Mouse (Mus musculus) layer of hippocampus, postnatal 25 days (tissue): Measurements from ENCODE around the gene Gm813. TPM values are rescaled to one million over a fixed set of nuclear protein-coding genes. Genes with fewer than 3 reads are reported as not detected.
"Not testable (repeated sequence)": the region's sequence is repeated elsewhere in the genome, so short reads cannot be mapped to it uniquely, and the experiment has no call there.

ENCODE experiments used
- DNase-seq, 2 experiments: peaks; one replicate each; pipeline ENCODE4 v3.0.0; 2022; ENCODE audit warnings: mixed read lengths in 2 of 2, low spot score in 1 of 2; ENCODE audit errors: extremely low spot score in 1 of 2
- total RNA-seq, 2 experiments: library from RNA; stranded (reverse); gene quantifications; 2 replicates each; pipeline ENCODE4 v1.2.3; 2021

Gm813 gene
- total RNA-seq: not detected

DNA sequence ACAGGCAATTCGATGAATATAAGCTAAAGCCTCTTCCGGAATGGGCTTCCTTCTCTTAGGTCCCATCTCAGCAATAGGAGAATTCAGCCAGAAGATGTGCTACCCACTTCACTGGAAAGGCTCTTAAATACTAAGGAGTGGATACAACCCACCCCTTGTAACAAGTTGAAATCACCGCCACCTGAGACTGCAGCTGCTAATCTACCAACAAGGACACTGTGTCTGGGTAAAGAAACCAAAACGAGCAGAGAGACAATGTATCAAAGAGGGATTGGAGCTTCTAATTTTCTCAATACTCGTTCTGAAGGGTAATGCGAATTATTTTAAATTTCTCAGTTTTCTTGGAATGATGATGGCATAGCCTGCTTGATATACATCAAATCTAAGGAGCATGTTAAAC lies at the start of gene Gm813:
Gene Gm813 (minus strand): TSS at position 101 of the 400 bp plus-strand sequence.
- no peak for DNase-seq

DNA sequence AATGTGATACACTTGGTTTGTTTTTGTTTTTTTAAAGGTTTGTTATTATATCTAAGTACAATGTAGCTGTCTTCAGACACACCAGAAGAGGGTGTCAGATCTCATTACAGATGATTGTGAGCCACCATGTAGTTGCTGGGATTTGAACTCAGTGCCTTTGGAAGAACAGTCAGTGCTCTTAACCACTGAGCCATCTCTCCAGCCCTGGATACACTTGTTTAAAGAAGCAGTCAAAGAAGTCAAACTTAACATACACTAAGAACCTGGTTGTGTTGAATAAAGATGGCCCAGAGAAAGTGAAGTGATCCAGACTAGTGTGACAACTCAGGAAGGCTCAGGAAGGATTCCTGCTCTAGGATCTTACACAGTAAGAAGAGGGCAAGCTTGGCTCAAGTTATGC lies 48.4 kb upstream of the Gm813 start:
- not testable (repeated sequence) for DNase-seq

DNA sequence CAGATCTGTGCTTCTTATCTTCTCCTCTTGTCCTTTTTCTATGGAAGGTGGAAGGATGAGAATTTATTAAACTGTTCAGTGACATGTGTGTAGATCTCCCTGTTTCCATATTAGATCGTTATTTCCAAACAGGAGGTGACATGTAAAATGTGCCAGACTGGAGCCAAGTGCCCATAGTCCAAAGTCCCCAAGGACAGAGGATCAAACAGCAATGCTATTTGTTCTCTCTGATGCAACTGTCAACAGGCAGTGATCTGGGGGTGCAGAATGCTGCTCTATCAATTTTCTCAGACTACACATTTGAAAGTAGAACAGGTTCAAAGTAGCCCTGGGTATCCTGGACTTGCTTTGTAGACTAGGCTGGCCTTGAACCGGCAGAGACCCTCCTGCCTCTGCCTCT lies 47.0 kb upstream of the Gm813 start:
- no peak for DNase-seq

DNA sequence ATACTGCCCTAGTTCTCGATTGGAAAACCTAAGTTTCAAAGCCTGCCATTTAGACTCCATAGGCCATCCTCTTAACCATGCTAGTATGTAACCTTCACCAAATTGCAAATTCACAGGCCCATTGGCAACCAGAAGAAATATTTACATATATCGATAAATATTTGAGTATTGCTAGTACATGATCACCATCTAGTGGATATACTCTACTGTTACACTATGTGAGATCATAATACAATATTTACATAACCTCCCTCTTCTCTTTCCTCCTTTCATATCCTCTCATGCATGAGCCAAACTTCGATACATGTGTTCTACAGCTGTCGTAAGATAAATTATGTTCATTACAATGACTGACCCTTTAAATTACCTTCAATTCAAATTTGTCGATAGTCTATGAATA lies 46.2 kb upstream of the Gm813 start:
- DNase-seq: no peak

DNA sequence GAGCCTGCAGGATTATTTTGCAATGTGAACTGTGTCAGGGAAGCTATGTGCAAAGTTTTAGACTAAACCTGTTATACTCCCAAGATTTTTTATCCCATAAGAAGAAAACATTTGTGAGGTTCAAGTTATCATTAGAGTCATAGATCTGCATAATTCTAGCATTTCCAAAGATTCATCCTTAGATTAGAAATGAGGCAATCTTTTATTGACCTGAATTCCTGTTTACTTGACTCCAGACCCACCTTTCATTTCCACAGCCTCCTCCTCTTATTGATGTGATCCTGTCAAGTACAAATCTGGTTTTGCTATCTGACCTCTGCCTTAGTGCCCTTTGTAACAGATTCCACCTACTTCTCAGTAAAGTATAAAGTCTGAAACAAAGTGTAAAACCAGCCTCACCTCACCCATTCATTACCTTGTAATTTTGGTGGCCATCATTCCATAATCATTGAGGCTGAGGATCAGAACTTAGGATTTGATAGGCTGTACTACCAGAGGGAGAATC lies 45.6 kb upstream of the Gm813 start:
- DNase-seq: no peak

DNA sequence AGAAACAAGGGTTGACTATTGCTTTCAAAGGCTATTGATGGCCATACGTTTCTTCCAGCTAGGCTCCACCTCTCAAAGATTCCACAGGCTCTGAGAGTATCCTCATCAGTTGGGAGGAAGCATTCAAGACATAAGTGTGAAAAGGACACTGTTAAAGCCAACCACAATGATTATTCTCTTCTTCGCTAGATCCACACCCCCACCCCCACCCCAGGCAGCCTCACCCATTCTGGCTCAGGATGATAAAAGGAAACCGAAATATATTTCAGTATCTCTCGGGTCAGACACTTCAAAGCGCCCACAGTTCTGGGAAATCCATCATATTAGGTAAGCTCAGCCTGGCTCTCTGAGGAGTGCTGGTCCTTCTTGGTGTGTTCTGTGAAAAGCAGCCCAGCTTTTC lies 45.0 kb upstream of the Gm813 start:
- DNase-seq: no peak

DNA sequence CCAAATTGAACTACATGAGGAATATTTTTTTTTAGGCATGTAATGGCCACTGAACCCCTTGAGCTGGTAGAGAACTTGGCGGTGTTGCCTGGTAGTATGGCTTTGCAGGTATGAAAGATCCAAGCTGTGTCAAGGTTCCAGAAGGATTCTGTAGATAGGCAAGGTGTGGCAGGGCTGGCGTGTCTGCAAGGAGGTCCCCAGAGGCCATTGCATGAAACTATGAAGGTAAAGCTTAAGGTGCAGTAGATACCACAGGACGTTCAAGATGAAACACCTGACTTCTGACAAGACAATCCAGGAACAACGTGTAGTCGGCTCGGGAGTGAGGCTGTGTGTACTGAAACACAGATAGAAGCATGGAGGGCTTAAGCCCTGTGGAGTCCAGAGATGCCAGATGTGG lies 41.9 kb upstream of the Gm813 start:
- no peak for DNase-seq

DNA sequence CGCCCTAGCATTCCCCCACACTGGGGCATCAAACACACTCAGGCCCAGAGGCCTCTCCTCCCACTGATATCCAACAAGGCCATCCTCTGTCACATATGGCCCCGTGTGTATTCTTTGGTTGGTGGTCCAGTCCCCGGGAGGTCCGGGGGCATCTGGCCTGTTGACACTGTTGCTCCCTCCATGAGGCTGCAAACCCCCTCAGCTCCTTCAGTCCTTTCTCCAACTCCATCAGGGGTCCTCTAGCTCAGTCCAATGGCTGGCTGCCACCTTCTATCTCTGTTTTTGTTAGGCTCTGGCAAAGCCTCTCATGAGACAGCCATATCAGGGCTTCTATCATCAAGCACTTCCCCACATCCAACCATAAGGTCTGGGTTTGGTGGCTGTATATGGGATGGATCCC lies 39.7 kb upstream of the Gm813 start:
- DNase-seq: no peak

DNA sequence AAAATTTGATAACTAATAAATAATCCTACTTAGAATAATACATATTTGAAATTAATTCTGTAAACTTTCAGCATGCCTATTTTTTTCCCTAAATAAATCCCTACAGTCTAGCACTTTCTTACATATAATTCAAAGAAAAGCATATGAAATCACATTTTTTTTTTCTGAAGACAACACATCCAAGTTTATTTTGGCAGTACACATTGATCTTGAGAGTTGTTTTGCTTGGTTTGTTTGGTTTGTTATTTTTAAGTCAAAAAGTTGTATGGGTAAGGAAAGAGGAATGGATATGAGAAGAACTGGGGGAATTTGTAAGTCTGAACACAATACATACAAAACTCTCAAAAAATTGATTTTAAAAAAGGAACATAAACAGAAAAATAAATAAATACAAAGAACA lies 39.0 kb upstream of the Gm813 start:
- DNase-seq: no peak

DNA sequence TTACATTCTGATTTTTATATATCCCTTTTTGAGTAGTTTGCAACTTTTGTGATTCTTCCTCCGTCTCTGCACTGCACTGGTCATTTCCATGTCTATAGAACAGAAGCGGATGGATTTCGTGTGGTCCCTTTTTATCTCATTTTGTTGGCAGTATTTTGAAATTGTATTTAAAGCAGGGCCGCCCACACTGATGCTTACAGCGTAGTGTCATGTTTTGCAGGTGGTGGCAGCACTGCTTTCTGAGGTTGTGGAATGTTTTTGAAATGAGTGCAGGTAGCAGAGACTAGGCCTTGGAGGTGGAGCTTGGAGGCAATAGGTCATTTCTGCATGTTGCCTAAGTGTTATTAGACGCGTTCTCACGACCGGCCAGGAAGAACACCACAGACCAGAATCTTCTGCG lies 33.2 kb upstream of the Gm813 start:
- DNase-seq: no peak

DNA sequence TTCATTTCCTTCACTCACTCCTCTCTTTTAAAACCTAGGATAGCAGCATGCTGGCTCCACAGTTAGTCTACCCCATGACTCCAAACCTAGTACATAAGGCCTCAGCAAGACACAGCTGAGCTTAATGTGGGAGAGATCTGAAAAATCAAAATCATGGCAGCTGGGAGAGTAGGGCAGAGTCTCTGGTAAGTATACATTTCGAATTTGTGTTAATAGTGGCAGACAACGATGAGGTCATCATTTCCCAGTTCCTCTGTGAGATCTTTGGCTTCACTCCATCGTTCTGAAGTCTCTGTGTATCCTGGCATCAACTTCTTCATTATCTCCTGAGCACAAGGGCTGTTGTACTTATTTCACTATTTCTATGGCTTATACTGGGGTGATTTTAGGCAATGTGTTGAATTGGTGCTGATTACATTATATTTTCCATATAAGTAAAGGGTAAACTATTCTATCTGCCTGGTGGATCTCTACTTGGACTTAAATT lies 22.0 kb upstream of the Gm813 start, which contains the start of gene E330017A01Rik:
Gene E330017A01Rik (minus strand): TSS at position 51 of the 487 bp plus-strand sequence.
- DNase-seq: no peak

DNA sequence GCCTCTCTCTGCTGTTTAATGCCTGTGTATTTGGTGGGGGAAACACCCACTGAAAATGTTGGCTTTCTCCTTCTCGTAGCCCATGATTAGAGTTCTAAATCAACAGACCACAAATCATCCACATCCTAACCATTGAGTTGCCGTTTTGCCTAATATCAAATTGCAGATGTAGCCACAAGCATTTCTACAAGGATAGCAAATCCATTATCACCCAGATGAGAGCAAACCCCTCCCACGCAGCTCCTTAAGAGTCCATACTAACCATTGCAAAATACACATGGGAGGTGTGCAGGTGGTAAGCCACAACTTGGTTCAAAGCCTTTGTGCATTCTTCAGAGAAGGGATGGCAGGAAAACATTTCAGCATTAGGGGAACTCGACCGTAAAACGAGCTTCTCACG lies 21.2 kb upstream of the Gm813 start:
- no peak for DNase-seq

DNA sequence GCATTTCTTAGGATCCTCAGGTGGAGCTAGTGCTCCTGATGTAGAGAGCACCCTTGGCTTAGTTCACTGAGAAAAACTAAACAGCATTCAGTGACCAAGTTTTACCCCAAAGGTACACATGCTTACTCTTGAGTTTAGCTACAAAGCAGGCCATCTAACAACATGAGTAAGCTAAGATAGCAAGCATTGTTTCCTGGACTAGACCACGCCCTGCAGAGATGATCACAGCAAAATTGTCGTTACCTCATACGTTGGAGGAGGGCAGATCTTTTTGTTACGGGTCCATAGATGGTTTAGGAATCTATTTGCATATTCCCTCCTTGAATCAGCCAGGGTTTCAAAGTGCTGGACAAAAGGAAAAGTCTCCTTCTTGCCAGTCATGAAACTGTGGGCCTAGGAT lies 20.7 kb upstream of the Gm813 start:
- no peak for DNase-seq

DNA sequence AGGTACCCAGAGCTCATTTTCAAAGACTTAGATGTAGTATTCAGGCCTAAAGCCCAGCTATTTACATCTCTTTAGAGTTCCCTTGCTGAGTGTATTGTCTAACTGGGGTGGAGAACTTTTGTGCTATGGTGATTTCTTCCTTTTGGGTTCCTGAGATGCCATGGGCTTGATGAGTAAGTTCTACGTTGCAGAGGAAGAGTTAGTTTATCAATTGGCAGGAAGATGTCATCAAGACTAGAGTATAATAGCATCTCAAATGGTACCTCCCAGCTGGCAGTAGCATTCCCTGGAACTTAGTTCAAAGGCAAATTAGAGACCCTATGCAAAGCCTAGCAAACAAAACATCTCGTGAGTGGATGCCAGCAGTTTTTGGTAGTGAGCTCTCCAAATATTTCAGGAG lies 19.1 kb upstream of the Gm813 start:
- DNase-seq: no peak

DNA sequence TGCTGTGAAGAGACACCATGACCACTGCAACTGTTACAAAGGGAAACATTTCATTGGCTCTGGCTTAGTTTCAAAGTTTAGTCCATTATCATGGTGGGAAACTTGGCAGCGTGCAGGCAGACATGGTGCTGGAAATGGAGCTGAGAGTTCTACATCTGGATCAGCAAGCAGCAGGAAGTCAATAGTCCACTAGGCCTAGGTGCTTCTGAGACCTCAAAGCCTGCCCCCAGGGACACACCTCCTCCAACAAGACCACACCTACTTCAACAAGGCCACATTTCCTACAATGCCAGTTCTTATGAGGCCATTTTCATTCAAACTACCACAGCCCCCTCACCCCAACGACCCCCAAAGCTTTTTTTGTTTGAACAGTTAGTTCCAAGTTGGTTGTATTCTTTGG lies 13.0 kb upstream of the Gm813 start:
- no peak for DNase-seq

DNA sequence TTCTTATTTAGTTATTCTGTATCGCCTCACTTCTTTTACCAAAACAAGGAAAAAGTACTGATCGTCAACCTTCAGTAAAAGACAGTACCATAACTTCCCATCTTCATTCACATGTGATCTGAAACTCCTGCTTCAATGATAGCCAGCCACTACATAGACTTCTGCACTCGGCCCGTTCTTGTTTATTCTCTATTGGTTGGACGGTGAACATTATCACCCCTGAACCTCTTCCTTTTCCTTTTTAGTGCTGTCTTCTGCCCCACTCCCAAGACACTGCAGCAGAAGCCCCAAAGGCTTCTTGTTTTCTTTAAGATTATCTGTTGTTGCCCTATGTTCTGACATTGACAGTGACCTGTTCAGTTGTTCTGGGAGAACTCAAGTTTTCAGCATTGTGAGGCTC lies 12.2 kb upstream of the Gm813 start:
- no peak for DNase-seq

DNA sequence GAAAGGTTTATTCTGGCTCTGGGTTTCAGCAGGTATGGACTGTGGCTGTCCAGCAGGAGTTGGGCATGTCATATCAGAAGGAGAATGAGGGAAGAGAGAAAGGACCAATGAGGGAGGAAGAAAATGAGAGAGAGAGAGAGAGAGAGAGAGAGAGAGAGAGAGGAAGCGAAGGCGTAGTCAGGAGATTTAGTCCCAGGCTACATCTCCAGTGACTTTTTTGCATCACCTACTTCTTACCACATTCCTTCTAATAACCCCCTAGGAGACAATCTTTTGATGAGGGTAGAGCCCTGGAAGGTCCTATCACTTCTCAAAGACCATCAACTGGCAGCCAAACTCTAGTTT lies 11.5 kb upstream of the Gm813 start:
- no peak for DNase-seq

DNA sequence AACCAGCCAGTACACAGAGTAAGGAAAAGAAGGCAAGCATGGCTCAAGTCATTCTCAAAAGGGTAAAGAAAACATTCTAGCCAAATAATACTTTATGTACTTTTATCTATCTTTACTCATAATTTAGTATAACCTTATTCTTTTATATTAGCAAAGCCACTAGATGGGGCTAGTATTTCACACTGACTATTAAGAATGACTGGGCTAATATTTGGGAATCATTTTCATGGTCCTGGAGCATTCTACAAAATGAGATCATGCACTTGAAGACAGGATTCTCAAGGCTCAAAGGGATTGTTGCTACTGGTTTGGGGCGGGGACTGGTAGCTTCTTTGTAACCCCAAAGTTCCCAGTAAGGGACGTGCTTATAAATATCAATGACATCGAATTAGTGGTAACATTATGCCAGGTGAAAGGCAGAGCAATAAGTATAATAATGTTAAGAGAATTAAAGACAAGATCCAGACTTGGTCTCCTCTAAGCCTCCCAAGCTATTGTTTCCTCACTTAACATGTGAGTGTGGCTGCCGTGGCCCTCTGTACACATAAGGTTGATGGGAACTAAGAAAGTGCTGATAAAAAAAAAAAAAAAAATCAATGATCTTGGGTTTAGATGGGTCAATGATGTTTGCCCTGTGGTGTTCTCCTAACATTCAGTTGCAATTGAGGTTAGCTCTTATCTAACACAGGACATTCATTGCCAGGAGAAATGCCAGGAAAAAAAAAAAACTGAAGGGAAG lies 11.0 kb upstream of the Gm813 start:
- DNase-seq: no peak

DNA sequence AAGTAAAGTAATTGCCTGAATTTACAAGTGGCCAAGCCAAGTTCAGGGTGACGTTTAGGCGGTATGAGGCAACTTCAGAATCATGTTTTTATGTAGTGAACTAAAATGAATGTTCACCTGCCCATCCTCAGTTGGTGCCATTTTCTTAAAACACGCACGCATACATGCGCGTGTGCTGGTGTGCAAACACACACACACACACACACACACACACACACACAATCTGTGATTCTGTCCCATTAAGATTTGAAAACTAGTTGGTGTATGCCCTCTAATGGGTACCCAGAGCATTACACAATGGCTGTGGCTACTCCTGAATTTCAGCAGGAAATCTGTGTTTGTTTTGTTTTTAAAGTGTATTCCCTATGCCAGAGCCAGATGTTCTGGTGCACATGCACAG lies 7.2 kb upstream of the Gm813 start:
- DNase-seq: peak; percentile 37 to 42

DNA sequence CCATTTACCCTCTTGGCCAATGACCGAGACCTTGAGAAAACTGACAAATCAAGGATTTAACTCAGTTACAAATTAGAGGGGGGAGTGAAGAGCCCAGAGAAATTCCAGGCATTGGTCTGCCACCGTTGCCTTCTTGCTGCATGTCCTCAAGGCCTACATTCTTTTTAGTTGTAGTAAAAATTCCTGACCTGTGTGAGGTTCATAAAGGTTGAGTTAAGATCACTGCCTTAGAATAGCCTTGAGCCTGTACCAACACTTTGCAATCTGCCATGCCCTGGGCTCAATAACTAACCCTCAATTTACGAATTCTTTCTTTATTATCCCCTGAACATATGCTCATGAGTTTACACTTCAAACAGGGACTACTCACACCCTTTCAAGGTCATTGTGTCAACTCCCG lies 6.3 kb upstream of the Gm813 start:
- no peak for DNase-seq

DNA sequence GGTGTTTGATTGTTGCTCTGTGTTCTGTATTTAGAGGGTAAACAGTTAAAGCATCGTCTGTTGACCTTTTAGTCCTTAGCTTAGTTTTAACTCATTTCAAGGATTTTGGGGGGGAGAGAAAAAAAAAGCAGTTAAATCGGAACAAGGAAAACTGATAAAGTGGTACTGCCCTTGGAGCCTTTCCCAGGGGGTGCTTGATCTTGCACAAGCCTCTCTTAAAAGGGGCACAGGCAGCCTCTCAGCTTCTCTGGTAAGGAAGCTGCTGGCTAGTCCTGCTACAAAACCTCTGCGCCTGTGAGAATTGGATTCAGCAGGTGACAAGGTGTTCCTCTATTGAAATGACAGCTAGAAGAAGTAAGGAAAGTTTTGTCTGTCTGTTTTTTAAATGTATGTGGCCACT lies 5.6 kb upstream of the Gm813 start:
- no peak for DNase-seq

DNA sequence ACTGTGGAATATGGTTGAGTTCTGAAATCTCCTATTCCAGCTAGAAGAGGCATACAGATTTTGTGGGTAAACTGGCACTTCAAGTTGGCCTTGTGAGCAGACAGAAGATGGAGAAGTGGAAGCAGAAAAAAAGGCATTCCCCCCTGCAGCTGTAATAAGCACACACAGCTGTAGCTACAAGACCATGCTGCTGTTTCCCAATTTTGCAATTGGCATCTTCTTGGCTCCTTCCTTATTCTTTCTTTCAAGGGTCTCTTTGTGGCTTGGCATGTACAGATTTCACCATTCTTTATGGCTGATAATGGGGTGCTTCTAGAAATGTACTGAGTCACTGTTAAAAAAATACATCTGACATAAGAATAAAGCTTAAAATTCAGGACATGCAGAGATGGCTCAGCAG lies 568 bp upstream of the Gm813 start:
- DNase-seq: no peak

DNA sequence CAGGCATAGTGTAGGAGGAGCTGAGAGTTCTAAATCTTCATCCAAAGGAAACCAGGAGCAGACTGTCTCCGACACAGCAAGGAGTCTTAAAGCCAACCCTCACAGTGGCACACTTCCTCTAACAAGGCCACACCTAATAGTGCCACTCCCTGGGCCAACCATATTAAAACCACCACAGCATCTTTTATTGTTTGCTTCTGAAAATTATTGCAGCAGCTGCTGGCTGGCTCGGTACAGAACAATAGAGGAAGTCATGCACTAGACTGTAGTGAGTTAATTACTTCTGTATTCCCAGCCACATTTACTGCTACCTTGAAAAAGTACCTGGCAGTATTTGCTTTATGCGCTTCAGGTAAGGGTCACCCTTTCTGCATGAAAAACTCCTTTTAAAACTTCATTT lies 3.8 kb downstream of the Gm813 start:
- DNase-seq: no peak
